Mouse (Mus musculus): ENCODE measurements around the gene Tbx1. TPM values are rescaled to one million over a fixed set of nuclear protein-coding genes. Genes with fewer than 3 reads are reported as not detected.

The Tbx1 gene
- total and polyA plus RNA-seq, 3 experiments: not detected

DNA sequence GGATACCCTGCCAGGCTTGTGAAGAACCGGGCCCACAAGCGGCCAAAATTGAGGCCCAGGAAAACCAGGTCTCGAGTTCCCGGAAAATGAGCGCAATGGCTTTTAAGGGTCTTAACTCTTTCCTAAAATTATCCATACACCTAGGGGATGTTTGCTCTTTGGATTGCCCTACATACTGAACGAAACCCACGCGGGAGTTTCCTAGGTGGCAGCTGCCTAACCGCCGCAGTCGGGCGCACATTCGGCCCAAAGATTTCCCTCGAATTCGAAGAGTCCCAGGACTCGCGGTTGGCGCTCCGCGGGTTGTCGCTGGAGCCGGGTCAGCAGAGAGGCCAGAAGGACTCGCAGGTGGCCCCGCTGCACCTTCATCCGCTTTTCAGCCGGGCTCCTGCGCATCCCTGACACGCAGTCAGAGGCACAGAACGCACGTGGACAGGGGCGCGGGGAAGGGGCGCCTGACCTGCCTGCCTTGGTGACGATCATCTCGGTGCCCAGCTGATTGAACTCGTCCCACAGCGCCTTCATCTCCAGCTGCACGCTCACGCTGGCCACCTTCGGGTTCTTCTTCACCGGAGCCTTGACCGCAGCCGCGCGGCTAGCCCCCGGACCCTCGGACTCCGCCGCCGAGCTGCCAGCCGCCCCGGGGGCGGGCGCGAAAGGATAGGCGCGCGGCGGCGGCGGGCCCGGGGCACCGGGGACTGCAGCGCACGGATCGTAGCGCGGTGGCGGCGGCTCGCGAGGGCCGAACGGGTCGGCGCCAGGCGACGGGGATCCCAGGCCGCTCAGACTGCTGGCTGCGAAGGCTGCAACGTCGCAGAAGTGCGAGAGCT lies 4.2 kb downstream of the Tbx1 start:
- no peaks in the 10 kb centered on the region for H3K79me2 ChIP-seq (ENCODE audit: control insufficient read depth, insufficient read depth, low read length, poor library complexity)
- H3K27me3 ChIP-seq (ENCODE audit: control insufficient read depth in 1 of 2, insufficient read depth in 2 of 2, low read length in 2 of 2): no peaks in the 10 kb centered on the region
- H3K4me1 ChIP-seq (ENCODE audit: control insufficient read depth in 1 of 2, insufficient read depth in 2 of 2, low read length in 2 of 2): no peaks in the 10 kb centered on the region
- H3K27ac ChIP-seq (ENCODE audit: control insufficient read depth, low read depth, low read length): no peak overlapping the region
- no peak overlapping the region for H3K9ac ChIP-seq (ENCODE audit: control insufficient read depth, low read depth, low read length, poor library complexity, severe bottlenecking)
- TF ChIP-seq TCF12 (IDR thresholded peaks at IDR 0.05; ENCODE audit: low read depth, low read length): no peak
- no peak for TF ChIP-seq CHD2 (IDR thresholded peaks at IDR 0.05; ENCODE audit: low read length)
- TF ChIP-seq TBP (IDR thresholded peaks at IDR 0.05; ENCODE audit: low read depth, low read length): no peak
- TF ChIP-seq ETS1 (IDR thresholded peaks at IDR 0.05; ENCODE audit: low read depth, low read length): no peak
- no peak for TF ChIP-seq E2F4 (IDR thresholded peaks at IDR 0.05; ENCODE audit: borderline replicate concordance, low read depth, low read length)
- TF ChIP-seq POLR2A (IDR thresholded peaks at IDR 0.05; ENCODE audit: control insufficient read depth in 1 of 2, insufficient read depth in 1 of 2, low read depth in 1 of 2, low read length in 2 of 2, poor library complexity in 1 of 2): no peak
- TF ChIP-seq CTCF (IDR thresholded peaks at IDR 0.05 in 2 of 3, conservative IDR thresholded peaks at IDR 0.05 in 1 of 3; ENCODE audit: control insufficient read depth in 1 of 3, insufficient read depth in 1 of 3, low read depth in 2 of 3, low read length in 3 of 3, poor library complexity in 1 of 3, severe bottlenecking in 1 of 3): no peak
- TF ChIP-seq KAT2A (conservative IDR thresholded peaks at IDR 0.05; ENCODE audit: low read depth, low read length): no peak
- no peak for TF ChIP-seq ZNF384 (IDR thresholded peaks at IDR 0.05; ENCODE audit: low read depth, low read length)
- TF ChIP-seq GATA1 (IDR thresholded peaks at IDR 0.05; ENCODE audit: low read depth, low read length): no peak
- TF ChIP-seq TAL1 (IDR thresholded peaks at IDR 0.05; ENCODE audit: low read length): no peak
- H3K36me3 ChIP-seq (ENCODE audit: control insufficient read depth in 1 of 2, insufficient read depth in 2 of 2, low read length in 2 of 2): no peaks in the 10 kb centered on the region
- no peaks in the 10 kb centered on the region for H3K9me3 ChIP-seq (replicated peaks; ENCODE audit: insufficient read depth, low read length)
- DNase-seq (ENCODE audit: low read depth, low spot score): no peak
- H3K4me3 ChIP-seq (ENCODE audit: control insufficient read depth in 1 of 2, insufficient read depth in 1 of 2, low read depth in 2 of 2, low read length in 2 of 2): no peak overlapping the region

DNA sequence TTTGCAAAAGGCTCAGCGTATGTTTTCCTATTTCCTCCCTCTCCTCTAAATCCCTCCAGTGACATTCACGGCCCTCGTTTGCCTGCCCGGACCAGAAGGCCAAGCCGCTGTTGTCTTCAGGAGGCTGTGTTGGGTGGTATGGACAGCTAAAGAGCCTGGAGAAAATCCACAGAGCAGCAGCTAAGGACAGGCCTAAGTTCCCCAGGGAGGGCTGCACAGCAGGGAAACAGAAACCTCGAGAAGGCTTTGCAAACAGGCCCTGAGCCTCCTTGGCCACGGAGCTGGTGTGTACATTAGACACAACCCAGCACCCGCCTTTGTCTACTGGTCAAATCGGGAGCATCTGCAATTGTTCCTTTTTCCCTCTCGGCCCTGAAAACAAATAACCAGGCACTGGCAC lies 4.8 kb downstream of the Tbx1 start:
- H3K9me3 ChIP-seq (replicated peaks; ENCODE audit: insufficient read depth, low read length): no peaks in the 10 kb centered on the region
- H3K4me1 ChIP-seq (ENCODE audit: control insufficient read depth in 1 of 2, insufficient read depth in 2 of 2, low read length in 2 of 2): no peaks in the 10 kb centered on the region
- H3K27ac ChIP-seq (ENCODE audit: control insufficient read depth, low read depth, low read length): no peak overlapping the region
- no peaks in the 10 kb centered on the region for H3K79me2 ChIP-seq (ENCODE audit: control insufficient read depth, insufficient read depth, low read length, poor library complexity)
- no peak overlapping the region for H3K4me3 ChIP-seq (ENCODE audit: control insufficient read depth in 1 of 2, insufficient read depth in 1 of 2, low read depth in 2 of 2, low read length in 2 of 2)
- no peak for TF ChIP-seq SMC3 (IDR thresholded peaks at IDR 0.05; ENCODE audit: low read depth, low read length)
- no peak for TF ChIP-seq ZNF384 (IDR thresholded peaks at IDR 0.05; ENCODE audit: low read depth, low read length)
- no peak for TF ChIP-seq JUND (IDR thresholded peaks at IDR 0.05; ENCODE audit: low read depth, low read length)
- TF ChIP-seq GABPA (IDR thresholded peaks at IDR 0.05; ENCODE audit: low read depth, low read length): no peak
- no peak for TF ChIP-seq RAD21 (IDR thresholded peaks at IDR 0.05; ENCODE audit: low read depth, low read length)
- no peak for TF ChIP-seq ZMIZ1 (IDR thresholded peaks at IDR 0.05; ENCODE audit: low read depth, low read length)
- H3K36me3 ChIP-seq (ENCODE audit: control insufficient read depth in 1 of 2, insufficient read depth in 2 of 2, low read length in 2 of 2): no peaks in the 10 kb centered on the region
- H3K27me3 ChIP-seq (ENCODE audit: control insufficient read depth in 1 of 2, insufficient read depth in 2 of 2, low read length in 2 of 2): no peaks in the 10 kb centered on the region
- DNase-seq (ENCODE audit: low read depth, low spot score): no peak
- H3K9ac ChIP-seq (ENCODE audit: control insufficient read depth, low read depth, low read length, poor library complexity, severe bottlenecking): no peak overlapping the region
